Mouse (Mus musculus): ENCODE measurements around the gene C8b.

Gene C8b

GRCm38 (mm10) chr4:104810710-104811286, 44.7 kb downstream of the C8b start:
- 83% methylated on average over 10 of the region's 10 CpGs for WGBS

DNA sequence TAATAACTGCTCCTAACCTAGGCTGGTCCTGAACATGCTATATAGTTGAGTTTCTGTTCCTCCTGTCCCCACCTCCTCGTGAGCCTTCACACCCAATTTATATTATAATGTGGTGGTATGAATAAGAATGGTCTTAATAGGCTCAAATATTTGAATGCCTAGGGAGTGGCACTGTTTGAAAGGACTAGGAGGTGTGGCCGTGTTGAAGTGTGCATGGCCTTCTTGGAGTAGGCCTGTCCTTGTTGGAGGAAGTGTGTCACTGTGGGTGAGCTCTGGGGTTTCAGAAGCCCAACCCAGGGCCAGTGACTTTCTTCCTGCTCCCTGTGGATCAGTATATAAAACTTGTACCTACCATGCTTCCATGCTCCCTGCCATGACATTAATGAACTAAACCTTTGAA, 47.5 kb downstream of the C8b start:
- 89% methylated on average over 2 of the region's 2 CpGs for WGBS

GRCm38 (mm10) chr4:104816519-104817232, 50.6 kb downstream of the C8b start:
- WGBS, result 84% methylated on average over 4 of the region's 4 CpGs

GRCm38 (mm10) chr4:104817509-104817908, 51.4 kb downstream of the C8b start:
- 63% methylated on average over 2 of the region's 2 CpGs for WGBS

- 85% methylated on average over 4 of the region's 4 CpGs for WGBS
Observed at GRCm38 (mm10) chr4:104818986-104819385, 52.9 kb downstream of the C8b start.

DNA sequence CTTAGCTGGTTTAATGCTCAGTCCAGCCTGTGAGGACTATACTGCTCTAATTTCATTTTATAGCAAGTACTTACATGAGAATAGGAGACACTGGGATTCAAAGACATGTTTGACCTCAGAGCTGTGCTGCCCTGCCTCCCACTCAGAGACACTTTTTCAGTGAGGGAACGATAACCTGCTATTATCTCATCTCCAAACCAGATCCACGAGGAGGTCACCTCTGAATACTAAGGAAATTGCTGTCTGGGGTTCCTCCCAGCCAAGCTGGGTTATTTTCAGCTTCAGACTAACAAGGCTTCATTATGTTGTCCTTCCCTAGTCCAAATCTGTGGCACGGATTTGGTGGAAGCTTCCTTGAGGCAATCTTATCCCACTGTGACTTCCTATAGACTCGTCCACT, 53.8 kb downstream of the C8b start:
- WGBS, result 61% methylated on average over 4 of the region's 4 CpGs

- 91% methylated on average over 4 of the region's 4 CpGs for WGBS
Observed at GRCm38 (mm10) chr4:104823597-104824101, 57.5 kb downstream of the C8b start.

DNA sequence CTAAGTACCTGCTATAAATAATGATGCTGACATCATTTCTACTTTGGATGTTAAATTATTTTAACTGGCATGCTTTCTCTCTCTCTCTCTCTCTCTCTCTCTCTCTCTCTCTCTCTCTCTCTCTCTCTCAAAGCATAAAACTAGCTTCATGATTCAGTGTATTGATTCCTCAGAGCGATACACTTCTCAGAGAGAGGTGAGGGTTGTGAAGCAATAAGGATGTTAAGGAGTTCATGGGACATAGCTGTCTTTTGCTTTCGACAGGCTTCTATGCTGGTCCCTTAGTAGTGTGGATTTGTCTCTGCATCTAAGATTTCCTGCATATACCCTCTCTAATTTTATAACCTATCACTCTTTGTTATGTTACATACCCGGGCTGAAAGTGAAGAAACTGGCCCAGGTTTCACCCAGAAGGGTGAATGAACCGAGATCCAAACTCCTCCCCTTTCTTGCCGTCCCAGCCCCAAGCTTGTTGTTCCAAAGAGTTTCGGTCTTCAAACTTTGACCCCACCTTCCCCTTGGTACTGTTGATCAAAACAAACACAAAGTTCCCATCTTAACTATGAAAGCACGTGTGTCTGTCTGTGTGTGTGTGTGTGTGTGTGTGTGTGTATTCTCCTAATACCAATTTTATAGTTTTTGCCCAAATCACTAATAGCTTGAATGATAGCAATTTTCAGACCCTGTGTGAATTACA, 58.4 kb downstream of the C8b start:
- WGBS, result 83% methylated on average over 7 of the region's 7 CpGs

DNA sequence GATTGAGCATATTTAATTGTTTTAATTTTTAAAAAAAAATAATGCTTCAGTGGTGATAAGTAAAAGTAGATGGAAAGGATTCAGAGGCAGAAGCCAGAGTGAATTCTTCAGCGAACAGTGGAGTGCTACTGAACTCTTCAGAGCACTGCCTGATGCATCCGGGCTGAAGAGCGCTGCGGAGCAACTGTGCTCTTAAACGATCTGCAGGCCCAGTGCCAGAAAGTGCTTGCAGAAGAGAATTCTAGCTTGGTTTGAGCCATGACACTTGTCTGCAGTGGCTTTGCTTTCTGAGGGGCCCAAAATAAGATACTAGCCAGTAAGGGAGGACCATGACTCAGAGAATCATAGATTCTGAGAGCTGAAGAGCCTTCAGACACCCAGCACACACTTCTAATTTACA, 62.8 kb downstream of the C8b start:
- 31% methylated on average over 5 of the region's 5 CpGs for WGBS

DNA sequence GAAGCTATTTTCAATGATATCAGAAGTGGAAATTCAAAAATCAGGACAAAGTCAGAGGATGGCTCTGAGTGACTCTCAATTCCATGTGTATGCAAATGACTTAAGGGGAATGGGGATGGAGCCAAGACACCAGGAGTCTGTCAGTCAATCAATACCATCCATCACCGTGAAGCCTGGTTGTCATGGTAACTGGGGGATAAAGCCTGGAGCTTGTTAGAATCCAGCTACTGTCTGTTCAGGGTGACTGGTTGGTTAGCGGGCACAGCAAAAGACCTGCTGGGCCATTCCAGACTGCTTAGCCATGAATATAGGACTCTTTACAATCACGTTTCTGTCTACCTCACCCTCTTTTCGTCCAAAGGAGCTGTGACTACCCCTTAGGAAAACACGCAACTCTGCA, 69.0 kb downstream of the C8b start:
- 58% methylated on average over 5 of the region's 5 CpGs for WGBS

DNA sequence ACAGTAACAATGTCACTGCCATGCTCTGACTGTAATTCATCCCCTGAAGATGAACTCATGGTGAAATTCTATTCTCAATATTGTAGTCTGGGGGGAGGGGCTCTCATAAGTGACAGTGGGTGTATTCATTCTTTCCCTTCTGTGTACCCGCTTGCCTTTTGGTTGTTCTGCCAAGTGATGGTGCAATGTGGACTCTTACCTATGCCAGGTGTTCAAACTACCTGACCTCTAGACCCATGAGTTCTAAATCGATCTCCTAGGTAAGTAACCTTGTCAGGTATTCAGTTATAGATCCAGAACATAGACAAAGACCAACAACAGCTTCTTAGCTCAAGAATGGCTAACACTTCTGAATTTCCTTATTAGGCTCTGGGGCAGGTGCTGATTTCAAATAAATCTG, 72.2 kb downstream of the C8b start:
- WGBS, result 85% methylated on average over 2 of the region's 2 CpGs

DNA sequence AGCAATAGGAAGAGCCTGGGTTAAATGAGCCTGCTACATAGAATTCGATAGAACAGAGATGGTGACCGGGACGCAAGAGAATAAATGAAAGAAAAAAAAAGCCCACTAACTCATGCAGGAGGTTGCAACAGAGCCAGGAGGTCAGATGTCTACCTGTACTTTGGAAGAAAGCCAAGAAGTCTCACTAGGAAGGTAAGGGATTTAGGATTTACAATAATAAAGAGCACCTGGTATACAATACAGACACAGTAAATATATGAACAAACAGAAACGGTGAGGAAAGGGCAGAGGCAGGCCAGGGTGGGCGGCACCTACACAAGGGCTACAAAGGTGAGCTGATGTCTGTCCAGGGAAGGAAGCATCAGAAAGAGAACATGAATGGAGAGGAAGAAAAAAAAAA, 76.1 kb downstream of the C8b start:
- WGBS, result 87% methylated on average over 5 of the region's 5 CpGs

DNA sequence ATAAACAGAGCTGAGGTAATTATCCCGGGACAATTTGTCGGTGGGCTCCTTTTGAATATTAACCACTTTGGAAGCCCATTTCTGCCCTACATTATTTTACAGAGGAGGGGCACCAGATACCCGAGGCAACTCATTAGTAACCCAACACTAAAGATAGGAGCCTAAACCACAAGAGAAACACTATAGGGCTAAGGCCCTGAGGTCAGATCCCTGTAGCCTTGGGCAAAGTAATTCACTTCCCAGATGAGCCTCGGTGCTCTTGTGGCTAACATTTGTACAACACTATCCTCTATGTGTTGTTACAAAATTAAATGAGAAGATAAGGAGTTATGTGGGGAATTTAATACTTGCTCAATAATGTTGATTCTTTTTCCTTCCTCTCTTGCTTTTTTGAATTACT, 77.4 kb downstream of the C8b start:
- WGBS, result 57% methylated on average over 4 of the region's 4 CpGs
